Mouse (Mus musculus) subcutaneous adipose tissue, adult 2 months (tissue): Measurements from ENCODE around the gene Nfs1. TPM values are rescaled to one million over a fixed set of nuclear protein-coding genes. Genes with fewer than 3 reads are reported as not detected.

Source experiments
- polyA plus RNA-seq: library from polyadenylated mRNA; depleted of rRNA; stranded (reverse); fragments of >200 nt; gene quantifications from 2 replicates; pipeline ENCODE4 v1.2.3, GENCODE M21; 2012; ENCODE audit warnings: low replicate concordance; rRNA removed

Nfs1 gene
- 54.8 and 75.3 TPM in 2 replicates for polyA plus RNA-seq

DNA sequence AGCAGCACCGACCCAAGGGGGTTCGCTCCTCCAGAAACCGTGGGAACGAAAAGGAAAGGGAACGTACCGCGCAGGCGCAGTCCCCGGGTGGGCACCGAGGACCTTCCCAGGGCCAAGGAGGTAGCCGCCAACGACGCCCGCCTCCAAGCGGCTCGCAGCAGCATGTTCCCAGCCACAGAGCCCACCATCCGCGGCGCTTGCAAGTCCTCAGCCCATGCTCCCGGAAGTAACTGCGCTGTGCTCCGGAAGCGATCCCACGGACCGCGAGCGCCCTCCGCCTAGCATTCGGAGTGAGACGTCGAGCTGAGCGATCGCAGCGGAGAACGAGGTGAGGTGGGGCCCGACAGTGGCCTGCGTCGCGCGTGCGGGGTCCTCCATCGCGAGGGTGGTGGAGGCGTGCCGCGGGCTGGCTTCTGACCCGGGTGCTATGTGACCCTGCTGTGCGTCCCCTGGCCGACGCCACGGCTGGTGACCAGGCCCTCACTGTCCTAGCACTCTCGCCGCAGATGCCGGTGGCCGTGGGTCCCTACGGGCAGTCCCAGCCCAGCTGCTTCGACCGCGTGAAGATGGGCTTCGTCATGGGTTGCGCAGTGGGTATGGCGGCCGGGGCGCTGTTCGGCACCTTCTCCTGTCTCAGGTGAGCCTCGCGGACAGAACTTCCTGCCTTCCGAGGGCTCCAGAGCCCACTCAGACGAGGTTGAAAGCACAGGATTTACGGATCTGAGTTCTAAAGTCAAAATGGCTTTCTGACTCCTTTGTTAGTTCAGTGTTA, at the start of gene Nfs1, which contains the start of gene Romo1:
Nfs1 (minus strand) TSS at position 234 of the 772 bp plus-strand sequence.
Romo1 (plus strand) TSS at position 87 of the 772 bp plus-strand sequence.

DNA sequence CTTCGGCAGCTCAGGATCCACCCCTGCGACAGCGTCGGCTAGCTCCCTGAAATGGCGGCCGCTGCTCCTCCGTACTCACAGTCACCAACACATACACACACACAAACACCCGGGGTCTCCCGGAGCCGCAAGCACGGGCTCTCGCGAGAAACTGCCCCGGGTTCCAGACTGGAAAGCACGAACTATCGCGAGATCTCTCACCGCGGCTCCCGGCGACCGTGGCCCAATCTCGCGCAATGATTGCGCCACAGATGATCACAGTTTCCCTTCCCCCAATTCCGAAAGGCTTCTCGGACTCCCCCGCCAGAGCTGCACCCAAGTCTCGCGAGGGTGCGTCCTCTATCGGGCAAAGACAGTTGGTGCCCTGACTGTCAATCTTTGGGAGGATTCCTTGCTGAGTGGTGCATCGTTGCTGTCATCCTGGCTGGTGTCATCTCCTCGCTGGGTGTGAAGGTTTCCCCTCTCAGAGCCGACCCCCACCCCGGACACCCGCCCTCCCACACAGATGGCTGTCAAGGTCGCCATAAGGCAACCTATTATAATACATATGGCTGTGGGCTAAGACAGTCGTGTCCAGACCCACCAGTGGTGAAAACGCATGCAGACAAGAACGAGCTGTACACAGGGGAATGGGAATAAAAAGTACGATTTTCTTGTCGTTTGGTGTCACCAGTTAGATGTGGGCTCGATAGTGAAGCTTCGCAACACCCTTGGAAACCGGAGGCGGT, 36.3 kb upstream of the Nfs1 start, which contains the start of gene Rbm39:
Rbm39 (minus strand) TSS at position 145 of the 728 bp plus-strand sequence.

DNA sequence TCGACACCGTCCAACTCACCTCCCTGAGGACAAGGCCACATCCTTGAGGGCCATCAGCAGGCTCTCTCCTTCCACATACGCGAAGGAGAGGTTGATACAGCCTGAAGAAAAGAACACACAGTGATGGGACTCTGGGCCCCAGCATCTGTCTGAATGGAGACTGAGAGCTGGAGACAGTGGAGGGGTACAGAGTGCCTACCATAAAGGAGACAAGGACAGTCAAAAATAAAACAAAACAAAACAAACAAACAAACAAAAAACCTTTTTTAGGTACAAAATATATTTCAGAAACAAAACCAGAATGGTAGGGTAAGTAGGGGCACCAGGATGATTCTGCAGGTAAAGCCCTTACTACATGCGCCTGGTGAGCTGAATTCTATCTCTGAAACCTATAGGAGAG, 17.0 kb downstream of the Nfs1 start, which contains the start of gene Gm28036:
Gm28036 (minus strand) TSS at position 101 of the 400 bp plus-strand sequence.

DNA sequence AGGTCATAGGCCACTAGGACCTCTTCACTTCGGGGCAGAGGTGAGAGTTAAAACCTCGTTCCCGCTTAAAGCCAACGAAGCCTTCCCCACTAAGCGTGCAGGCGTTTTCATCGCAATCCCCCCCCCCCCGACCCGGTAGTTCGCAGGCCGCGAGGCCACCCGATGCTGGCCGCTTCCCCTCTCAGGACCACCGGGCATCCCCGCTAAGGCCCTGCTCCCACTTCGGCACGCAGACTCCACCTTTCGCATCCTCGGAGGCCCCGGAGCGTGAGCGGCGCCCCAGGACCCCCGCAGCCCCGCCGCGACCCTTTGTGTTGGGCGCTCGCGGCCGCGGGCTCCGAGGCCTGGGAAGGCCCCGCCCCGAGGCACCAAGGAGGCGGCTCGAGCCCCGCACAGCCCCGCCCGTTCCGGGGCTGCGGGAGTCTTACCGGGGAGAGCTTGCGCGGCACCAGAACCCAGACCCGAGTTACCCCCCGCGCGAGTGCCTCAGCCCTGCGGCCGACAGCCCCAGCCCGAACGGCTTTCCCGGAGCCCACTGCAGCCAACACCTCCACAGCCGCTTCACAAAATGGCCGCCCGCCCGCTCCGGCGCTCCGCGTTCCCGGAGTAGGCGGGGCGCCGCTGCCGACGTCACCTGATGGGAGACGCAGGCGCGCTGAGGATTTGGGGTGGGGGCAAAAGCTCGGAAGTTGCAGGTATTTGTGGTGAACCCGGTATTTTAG, 32.5 kb downstream of the Nfs1 start, which contains the start of the genes Cpne1 and Rbm12:
Cpne1 (minus strand) TSS at position 608 of the 722 bp plus-strand sequence.
Rbm12 (minus strand) TSS at position 621 of the 722 bp plus-strand sequence.

Other genes starting within 250 kb of the Nfs1 start
- gene Uqcc1, start 213.9 kb downstream of the Nfs1 start, polyA plus RNA-seq: 47.4 and 61.3 TPM in 2 replicates
- gene Gm15557, start 203.5 kb downstream of the Nfs1 start, polyA plus RNA-seq: not detected in 2 replicates
- gene Gdf5, start 198.8 kb downstream of the Nfs1 start, polyA plus RNA-seq: 2.3 and 4.5 TPM in 2 replicates
- 11.2 and 13.4 TPM in 2 replicates for gene Cep250, start 187.7 kb downstream of the Nfs1 start, polyA plus RNA-seq
- 5.0 and 7.3 TPM in 2 replicates for gene 6430550D23Rik, start 136.2 kb downstream of the Nfs1 start, polyA plus RNA-seq
- 307 and 318 TPM in 2 replicates for gene Ergic3, start 136.1 kb downstream of the Nfs1 start, polyA plus RNA-seq
- gene Fer1l4, start 91.2 kb downstream of the Nfs1 start, polyA plus RNA-seq: 1.9 TPM in 1 of 2 replicates, not detected in the other
- gene Spag4, start 79.0 kb downstream of the Nfs1 start, polyA plus RNA-seq: 4.5 and 12.0 TPM in 2 replicates
- 90.6 and 117 TPM in 2 replicates for gene Cpne1, start 32.2 kb downstream of the Nfs1 start, polyA plus RNA-seq
- gene Rbm12, start 32.2 kb downstream of the Nfs1 start, polyA plus RNA-seq: 5.2 and 21.9 TPM in 2 replicates
- 2.5 and 6.9 TPM in 2 replicates for gene Gm28036, start 17.1 kb downstream of the Nfs1 start, polyA plus RNA-seq
- 273 and 327 TPM in 2 replicates for gene Romo1, start 147 bp downstream of the Nfs1 start, polyA plus RNA-seq
- gene Rbm39, start 36.1 kb upstream of the Nfs1 start, polyA plus RNA-seq: 35.4 and 56.8 TPM in 2 replicates
- gene Phf20, start 52.3 kb upstream of the Nfs1 start, polyA plus RNA-seq: 19.7 and 26.1 TPM in 2 replicates
- gene Cnbd2, start 168.1 kb upstream of the Nfs1 start, polyA plus RNA-seq: 1.5 and 2.0 TPM in 2 replicates
- 61.1 and 140 TPM in 2 replicates for gene Scand1, start 168.5 kb upstream of the Nfs1 start, polyA plus RNA-seq